Mouse (Mus musculus) megakaryocyte, embryonic 14.5 days (primary cell): Measurements from ENCODE around the gene Cdiptos.

Experiments used
- FLI1 ChIP-seq: IDR thresholded peaks from 2 replicates; pipeline ENCODE4 v1.6.1; 2012; ENCODE audit warnings: low read length, inconsistent platforms, mixed read lengths
- GATA1 ChIP-seq: IDR thresholded peaks from 3 replicates; pipeline ENCODE4 v1.6.1; 2012; ENCODE audit warnings: mixed read lengths, low read length, inconsistent platforms, borderline replicate concordance

DNA sequence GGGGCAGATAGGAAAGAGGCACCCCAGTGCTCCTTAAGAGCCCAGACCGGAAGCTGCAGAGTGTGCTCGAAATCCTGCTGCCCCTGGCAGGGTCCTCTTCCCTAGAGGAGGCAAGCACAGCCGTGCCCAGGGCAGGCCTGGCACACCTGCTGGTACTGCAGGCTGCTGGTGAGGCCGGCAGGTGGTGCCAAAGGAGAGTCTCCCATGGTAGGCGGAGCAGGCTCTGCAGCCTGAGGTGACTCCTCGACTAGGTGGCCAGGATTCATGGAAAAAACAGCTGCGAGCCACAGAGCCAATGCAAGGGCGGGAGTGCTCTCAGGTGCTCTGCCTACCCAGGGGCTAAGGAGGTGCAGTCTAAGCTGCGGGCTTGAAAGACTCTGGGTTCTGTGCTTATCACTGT, 10.4 kb upstream of the Cdiptos start:
- TF ChIP-seq GATA1 (no peak), FLI1 (no peak)
